Mouse (Mus musculus) lung, postnatal 0 days (tissue): ENCODE data around the gene Il25. TPM values are rescaled to one million over a fixed set of nuclear protein-coding genes. Genes with fewer than 3 reads are reported as not detected.

Source experiments
- ATAC-seq: fragments of 200-750 bp; cut with Nextera tagmentation; 2 replicates; pipeline ENCODE4 v1.8.0; 2017; ENCODE audit warnings: moderate library complexity
- DNase-seq: peaks from one replicate; pipeline ENCODE4 v3.0.0-alpha.2; 2016; ENCODE audit warnings: low spot score
- H3K27ac ChIP-seq: fragments of 300-500 bp; sonication (generic); 2 replicates; pipeline ENCODE4 v1.5.1; 2014; ENCODE audit warnings: antibody characterized with exemption, mild to moderate bottlenecking, low read length, mixed read lengths
- H3K27me3 ChIP-seq: fragments of 300-500 bp; sonication (generic); replicated peaks from 2 replicates; pipeline ENCODE4 v1.6.1; 2014; ENCODE audit warnings: low read length, mixed read lengths; ENCODE audit not compliant: insufficient read depth
- H3K36me3 ChIP-seq: fragments of 300-500 bp; sonication (generic); 2 replicates; pipeline ENCODE4 v1.6.1; 2014; ENCODE audit warnings: low read length, mixed read lengths; ENCODE audit not compliant: insufficient read depth
- H3K4me1 ChIP-seq: fragments of 300-500 bp; sonication (generic); 2 replicates; pipeline ENCODE4 v1.6.1; 2014; ENCODE audit warnings: antibody characterized with exemption, low read depth, low read length, mixed read lengths; ENCODE audit not compliant: insufficient read depth
- H3K4me2 ChIP-seq: fragments of 300-500 bp; sonication (generic); replicated peaks from 2 replicates; pipeline ENCODE4 v1.6.1; 2014; ENCODE audit warnings: low read depth, mild to moderate bottlenecking, low read length, moderate library complexity, mixed read lengths
- H3K4me3 ChIP-seq: fragments of 300-500 bp; sonication (generic); 2 replicates; pipeline ENCODE4 v1.5.1; 2014; ENCODE audit warnings: low read depth, low read length
- H3K9ac ChIP-seq: fragments of 300-500 bp; sonication (generic); replicated peaks from 2 replicates; pipeline ENCODE4 v1.6.1; 2014; ENCODE audit warnings: low read depth, mild to moderate bottlenecking
- H3K9me3 ChIP-seq: fragments of 300-500 bp; sonication (generic); 2 replicates; pipeline ENCODE4 v1.6.1; 2016; ENCODE audit warnings: low read length, mixed read lengths
- CTCF ChIP-seq: IDR thresholded peaks from 2 replicates; pipeline ENCODE4 v1.5.1; 2016; ENCODE audit warnings: antibody characterized with exemption, mild to moderate bottlenecking
- EP300 ChIP-seq: IDR thresholded peaks from 2 replicates; pipeline ENCODE4 v1.6.1; 2016; ENCODE audit warnings: antibody characterized with exemption, mild to moderate bottlenecking, control low read depth
- WGBS: fragments of 180-500 bp; shearing (Covaris S2); extraction: QIAGEN DNeasy Blood & Tissue Kit; methylation state at CpG from one replicate; pipeline ENCODE4 v1.1.7; 2014; 5-methylcytosine and 5-hydroxymethylcytosine counted together
- polyA plus RNA-seq: library from polyadenylated mRNA; unstranded; fragments of >200 nt; fragmentation: Nextera tagmentation; extraction: Ambion mirVana; gene quantifications from 2 replicates; pipeline ENCODE4 v1.2.1, GENCODE M21; 2015

Il25 gene
- polyA plus RNA-seq, 1 experiment from 2014 or later = not detected

DNA sequence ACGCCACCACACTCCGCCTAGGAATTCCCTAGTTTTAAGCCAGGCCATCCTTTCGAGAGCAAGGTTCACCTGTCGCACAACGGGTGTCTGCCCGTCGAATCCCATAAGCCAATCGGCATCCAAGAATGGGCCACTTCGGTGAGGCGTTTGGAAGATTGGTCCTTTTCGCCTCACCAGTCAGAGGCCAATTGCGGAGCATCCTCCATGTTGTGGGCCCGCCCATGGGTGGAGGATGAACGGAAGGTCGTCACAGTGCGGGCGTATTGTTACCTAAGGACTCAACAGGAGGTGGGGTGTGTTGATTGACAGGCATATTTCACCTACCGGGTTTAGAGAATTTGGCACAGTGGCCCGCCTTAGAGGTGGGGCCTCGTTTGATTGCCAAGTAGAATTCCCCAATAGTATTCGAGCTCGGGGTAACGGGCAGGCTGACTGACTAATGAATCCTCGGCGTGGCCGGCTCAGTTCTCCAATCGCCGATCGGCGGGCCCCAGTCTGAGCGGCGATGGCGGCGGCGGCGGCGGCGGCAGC lies 38.8 kb upstream of the Il25 start:
- H3K4me1 ChIP-seq = peaks cover 8% of the 10 kb centered on the region; the same call in 1 of the 2 replicates
- peak; percentile 99 for ATAC-seq
- 0 out of 2 replicates have a peak, but pooled peaks cover 5% of the 10 kb centered on the region for H3K36me3 ChIP-seq
- DNase-seq = peak; percentile 99
- no peaks in the 10 kb centered on the region for H3K27me3 ChIP-seq
- peak overlapping the region; percentile 92 for H3K27ac ChIP-seq
- H3K4me3 ChIP-seq = peak overlapping the region; percentile 99
- no peaks in the 10 kb centered on the region for H3K9me3 ChIP-seq
- under 1% methylated on average over 32 of the region's 38 CpGs for whole genome bisulfite sequencing
- peak overlapping the region; percentile 96 for H3K9ac ChIP-seq
- peak; percentile 39 for TF ChIP-seq EP300
- TF ChIP-seq CTCF = 0 out of 2 replicates have a peak, but pooled peaks have one; percentile 16
- H3K4me2 ChIP-seq = peak overlapping the region; percentile 79

DNA sequence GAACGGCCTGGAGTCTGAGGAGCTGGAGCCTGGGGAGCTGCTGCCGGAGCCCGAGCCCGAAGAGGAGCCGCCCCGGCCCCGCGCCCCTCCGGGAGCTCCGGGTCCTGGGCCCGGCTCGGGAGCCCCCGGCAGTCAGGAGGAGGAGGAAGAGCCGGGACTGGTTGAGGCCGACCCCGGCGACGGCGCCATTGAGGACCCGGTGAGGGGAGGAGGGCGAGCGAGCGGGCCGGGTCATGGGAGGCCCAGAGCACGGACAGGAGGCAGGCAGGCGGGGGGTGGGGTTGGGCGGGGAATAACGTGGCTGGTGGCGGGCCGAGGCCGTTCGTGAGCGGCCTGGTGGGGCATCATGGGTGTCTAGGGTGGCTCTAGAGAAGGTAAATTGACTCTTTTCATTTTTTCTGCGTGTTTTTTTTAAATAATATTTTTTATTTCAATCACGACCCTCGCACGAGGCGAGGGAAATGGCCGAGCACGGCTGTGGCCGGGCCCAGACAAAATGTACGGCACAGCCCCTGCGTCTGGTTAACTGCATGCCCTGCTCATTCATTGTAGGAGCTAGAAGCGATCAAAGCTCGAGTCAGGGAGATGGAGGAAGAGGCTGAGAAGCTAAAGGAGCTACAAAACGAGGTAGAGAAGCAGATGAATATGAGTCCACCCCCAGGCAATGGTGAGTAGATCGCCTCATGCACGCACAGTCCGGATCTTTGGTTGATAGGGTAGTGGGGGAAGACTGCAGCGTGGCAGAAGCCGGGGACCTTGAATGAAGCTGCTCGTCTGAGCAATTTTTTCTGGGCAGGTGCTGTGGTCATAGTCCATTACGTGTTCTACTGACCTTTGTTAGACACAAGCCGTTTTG lies 38.0 kb upstream of the Il25 start:
- peak overlapping the region; percentile 99 for H3K4me3 ChIP-seq
- H3K27ac ChIP-seq = peak overlapping the region; percentile 92
- peak overlapping the region; percentile 96 for H3K9ac ChIP-seq
- peak overlapping the region; percentile 79 for H3K4me2 ChIP-seq
- H3K36me3 ChIP-seq = 0 out of 2 replicates have a peak, but pooled peaks cover 5% of the 10 kb centered on the region
- no peaks in the 10 kb centered on the region for H3K9me3 ChIP-seq
- no peaks in the 10 kb centered on the region for H3K27me3 ChIP-seq
- peak; percentile 77 for DNase-seq
- H3K4me1 ChIP-seq = peaks cover 8% of the 10 kb centered on the region; the same call in 1 of the 2 replicates
- ATAC-seq = peak; percentile 56
- WGBS = 1% methylated on average over 45 of the region's 54 CpGs
- TF ChIP-seq CTCF (no peak), EP300 (no peak)

DNA sequence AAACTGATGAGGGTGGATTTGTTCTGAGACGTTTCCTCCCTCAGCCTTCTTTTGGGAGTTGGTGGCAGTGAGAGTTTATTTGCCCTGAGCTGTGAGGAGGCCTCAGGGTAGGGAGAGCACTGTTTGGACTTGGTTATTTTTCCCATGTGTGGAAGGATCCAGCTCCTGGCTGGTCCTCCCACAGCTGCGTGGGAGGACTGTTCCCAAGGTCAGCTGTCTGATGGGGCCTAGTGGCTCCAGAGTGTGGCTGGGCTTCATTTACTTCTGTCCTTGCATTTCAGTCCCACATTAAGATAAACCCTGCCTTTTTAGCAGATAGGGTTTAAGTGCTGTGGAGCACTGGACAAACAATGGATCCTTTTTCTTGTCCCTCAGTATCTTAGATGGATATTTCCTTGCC lies 35.0 kb upstream of the Il25 start:
- no peaks in the 10 kb centered on the region for H3K9me3 ChIP-seq
- 0 out of 2 replicates have a peak, but pooled peaks cover 5% of the 10 kb centered on the region for H3K36me3 ChIP-seq
- ATAC-seq (no peak), DNase-seq (no peak)
- H3K27ac ChIP-seq = no peak overlapping the region
- 45% methylated on average over 2 of the region's 2 CpGs for WGBS
- no peak overlapping the region for H3K4me3 ChIP-seq
- no peak overlapping the region for H3K9ac ChIP-seq
- H3K27me3 ChIP-seq = no peaks in the 10 kb centered on the region
- peaks cover 8% of the 10 kb centered on the region; the same call in 1 of the 2 replicates for H3K4me1 ChIP-seq
- no peak overlapping the region for H3K4me2 ChIP-seq
- TF ChIP-seq EP300 = no peak
- no peak for TF ChIP-seq CTCF

DNA sequence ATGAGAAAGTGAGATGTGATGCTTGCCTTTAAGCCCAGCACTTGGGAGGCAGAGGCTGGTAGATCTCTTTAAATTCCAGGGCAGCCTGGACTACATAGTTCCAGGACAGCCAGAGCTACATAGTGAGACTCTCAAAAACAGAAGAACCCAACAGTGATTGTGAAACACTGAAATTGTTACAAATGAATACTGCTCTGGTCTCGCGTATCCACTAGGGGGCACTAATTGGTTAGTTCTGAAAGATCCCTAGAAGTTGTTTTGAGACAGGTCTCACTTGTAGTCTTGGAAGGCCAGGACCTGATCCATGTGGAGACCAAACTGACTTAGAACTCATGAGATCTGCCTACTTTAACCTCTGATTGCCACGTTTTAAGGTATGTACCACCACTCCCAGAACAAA lies 32.1 kb upstream of the Il25 start:
- peak; percentile 95 for DNase-seq
- no peaks in the 10 kb centered on the region for H3K9me3 ChIP-seq
- H3K27me3 ChIP-seq = no peaks in the 10 kb centered on the region
- H3K36me3 ChIP-seq = 0 out of 2 replicates have a peak, but pooled peaks cover 5% of the 10 kb centered on the region
- H3K4me1 ChIP-seq = no peaks in the 10 kb centered on the region
- WGBS = 0% methylated on average over 3 of the region's 3 CpGs
- ATAC-seq = peak; percentile 88
- H3K9ac ChIP-seq = no peak overlapping the region
- no peak overlapping the region for H3K4me3 ChIP-seq
- no peak overlapping the region for H3K4me2 ChIP-seq
- no peak overlapping the region for H3K27ac ChIP-seq
- TF ChIP-seq EP300 (0 out of 2 replicates have a peak, but pooled peaks have one; percentile 16), CTCF (peak; percentile 88)

DNA sequence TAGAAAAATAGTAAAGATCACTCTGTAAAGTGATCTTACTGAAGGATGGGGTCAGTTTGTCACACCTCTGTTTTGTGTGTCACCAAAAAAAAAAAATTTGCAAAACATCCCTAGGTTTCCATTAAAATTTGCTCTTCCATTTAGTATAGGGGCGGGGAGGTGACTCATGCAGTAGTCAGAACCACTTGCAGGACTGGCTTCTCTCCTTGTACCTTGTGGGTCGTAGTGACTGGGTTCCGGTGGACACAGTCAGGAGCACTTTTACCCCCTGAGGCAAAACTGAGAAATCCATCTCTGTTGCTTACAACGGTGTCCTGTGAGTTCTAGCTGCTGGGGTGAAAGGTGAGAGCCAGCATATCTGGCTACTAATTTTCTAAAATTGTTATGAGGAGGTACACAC lies 28.9 kb upstream of the Il25 start:
- no peak overlapping the region for H3K9ac ChIP-seq
- ATAC-seq = no peak
- WGBS = 92% methylated on average over 4 of the region's 4 CpGs
- no peaks in the 10 kb centered on the region for H3K4me1 ChIP-seq
- H3K9me3 ChIP-seq = no peaks in the 10 kb centered on the region
- H3K27ac ChIP-seq = no peak overlapping the region
- H3K4me2 ChIP-seq = no peak overlapping the region
- H3K27me3 ChIP-seq = no peaks in the 10 kb centered on the region
- no peak for DNase-seq
- TF ChIP-seq EP300 (no peak), CTCF (no peak)
- no peaks in the 10 kb centered on the region; the same call in 1 of the 2 replicates for H3K36me3 ChIP-seq
- H3K4me3 ChIP-seq = no peak overlapping the region

DNA sequence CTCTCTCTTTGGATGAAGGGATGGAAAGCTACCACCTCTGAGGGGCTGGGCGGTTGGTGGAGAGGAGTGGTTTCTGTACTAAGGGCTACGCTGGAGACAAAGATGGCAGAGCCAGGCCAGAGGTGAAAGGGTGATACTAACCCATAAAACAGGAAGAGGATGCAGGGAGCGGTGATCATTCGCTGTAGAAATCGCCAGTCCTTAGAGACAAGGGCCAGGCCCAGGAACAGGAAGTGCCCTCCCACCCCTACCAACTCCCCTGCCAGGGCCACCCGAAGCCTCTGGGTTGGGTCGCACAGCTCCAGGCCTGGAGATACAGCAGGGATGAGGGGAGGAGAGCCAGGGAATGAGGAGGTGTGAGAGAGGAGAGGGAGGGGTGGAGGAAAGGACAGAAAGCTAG lies 23.8 kb upstream of the Il25 start:
- Histone ChIP-seq H3K4me2 (no peak overlapping the region), H3K4me3 (no peak overlapping the region), H3K9ac (no peak overlapping the region), H3K4me1 (no peaks in the 10 kb centered on the region; the same call in 1 of the 2 replicates), H3K27ac (no peak overlapping the region), H3K9me3 (no peaks in the 10 kb centered on the region), H3K27me3 (no peaks in the 10 kb centered on the region), H3K36me3 (no peaks in the 10 kb centered on the region; the same call in 1 of the 2 replicates)
- no peak for ATAC-seq
- TF ChIP-seq CTCF (no peak), EP300 (no peak)
- DNase-seq = no peak
- 73% methylated on average over 7 of the region's 7 CpGs for WGBS
